Mouse (Mus musculus) stomach, postnatal 0 days (tissue): Measurements from ENCODE around the gene Nek8. TPM values are rescaled to one million over a fixed set of nuclear protein-coding genes. Genes with fewer than 3 reads are reported as not detected.
"Not testable (repeated sequence)": the region's sequence is repeated elsewhere in the genome, so short reads cannot be mapped to it uniquely, and the experiment has no call there.

ENCODE experiments used
- ATAC-seq: fragments of 200-750 bp; cut with Nextera tagmentation; 2 replicates; pipeline ENCODE4 v1.8.0; 2017; ENCODE audit not compliant: low FRiP score, low TSS enrichment
- DNase-seq: peaks from one replicate; pipeline ENCODE4 v3.0.0-alpha.2; 2016; ENCODE audit warnings: low spot score
- H3K27ac ChIP-seq: fragments of 300-500 bp; sonication (generic); replicated peaks from 2 replicates; pipeline ENCODE4 v1.5.1; 2014; ENCODE audit warnings: mild to moderate bottlenecking, control low read depth
- H3K27me3 ChIP-seq: fragments of 300-500 bp; sonication (generic); 2 replicates; pipeline ENCODE4 v1.6.1; 2014; ENCODE audit warnings: low read length; ENCODE audit not compliant: control insufficient read depth, insufficient read depth
- H3K36me3 ChIP-seq: fragments of 300-500 bp; sonication (generic); 2 replicates; pipeline ENCODE4 v1.6.1; 2014; ENCODE audit warnings: low read length, mixed read lengths; ENCODE audit not compliant: control insufficient read depth, insufficient read depth
- H3K4me1 ChIP-seq: fragments of 300-500 bp; sonication (generic); replicated peaks from 2 replicates; pipeline ENCODE4 v1.6.1; 2014; ENCODE audit warnings: antibody characterized with exemption; ENCODE audit not compliant: control insufficient read depth, insufficient read depth
- H3K4me2 ChIP-seq: fragments of 300-500 bp; sonication (generic); replicated peaks from 2 replicates; pipeline ENCODE4 v1.6.1; 2014; ENCODE audit warnings: low read depth, mild to moderate bottlenecking, control low read depth, moderate library complexity
- H3K4me3 ChIP-seq: fragments of 300-500 bp; sonication (generic); 2 replicates; pipeline ENCODE4 v1.5.1; 2014; ENCODE audit warnings: low read depth, low read length, control low read depth
- H3K9ac ChIP-seq: fragments of 300-500 bp; sonication (generic); 2 replicates; pipeline ENCODE4 v1.6.1; 2014; ENCODE audit warnings: mild to moderate bottlenecking, low read length, control low read depth, mixed read lengths
- H3K9me3 ChIP-seq: fragments of 300-500 bp; sonication (generic); 2 replicates; pipeline ENCODE4 v1.6.1; 2016; ENCODE audit warnings: low read length; ENCODE audit not compliant: control insufficient read depth
- CTCF ChIP-seq: IDR thresholded peaks from 2 replicates; pipeline ENCODE4 v1.5.1; 2016; ENCODE audit warnings: antibody characterized with exemption, low read depth, mild to moderate bottlenecking, moderate library complexity
- EP300 ChIP-seq: optimal IDR thresholded peaks from 2 replicates; pipeline ENCODE3; 2016; ENCODE audit warnings: antibody characterized with exemption
- WGBS: fragments of 180-500 bp; shearing (Covaris S2); extraction: QIAGEN DNeasy Blood & Tissue Kit; methylation state at CpG from one replicate; pipeline ENCODE4 v1.1.7; 2014; 5-methylcytosine and 5-hydroxymethylcytosine counted together
- polyA plus RNA-seq: library from polyadenylated mRNA; unstranded; fragments of >200 nt; fragmentation: Nextera tagmentation; extraction: Ambion mirVana; gene quantifications from 2 replicates; pipeline ENCODE4 v1.2.1, GENCODE M21; 2015

Nek8 gene
- polyA plus RNA-seq, 1 experiment from 2014 or later, result 6.4 TPM

GRCm38 (mm10) chr11:78194411-78195100 lies 18.1 kb upstream of the Nek8 start:
- Histone ChIP-seq H3K9ac (peak overlapping the region; percentile 50), H3K9me3 (no peaks in the 10 kb centered on the region), H3K4me3 (peak overlapping the region; percentile 55), H3K4me2 (peak overlapping the region; percentile 69), H3K27ac (0 out of 2 replicates have a peak overlapping the region, but pooled peaks have one; percentile 13), H3K27me3 (no peaks in the 10 kb centered on the region), H3K4me1 (no peaks in the 10 kb centered on the region), H3K36me3 (peaks cover 7% of the 10 kb centered on the region)
- 3% methylated on average over 30 of the region's 30 CpGs for WGBS
- DNase-seq, result peak; percentile 84
- TF ChIP-seq CTCF, result no peak
- no peak for TF ChIP-seq EP300
- ATAC-seq, result peak; percentile 80

- TF ChIP-seq EP300, result no peak
- no peak for TF ChIP-seq CTCF
- peak within 1 kb of the TSS; percentile 55 for H3K4me3 ChIP-seq
- no peaks in the 10 kb centered on the region for H3K27me3 ChIP-seq
- 48% methylated on average over 1 of the region's 1 CpGs for WGBS
- 0 out of 2 replicates have a peak within 1 kb of the TSS, but pooled peaks have one; percentile 5 for H3K9ac ChIP-seq
- DNase-seq, result no peak
- H3K36me3 ChIP-seq, result peaks cover 7% of the 10 kb centered on the region
- peak within 1 kb of the TSS; percentile 69 for H3K4me2 ChIP-seq
- 0 out of 2 replicates have a peak within 1 kb of the TSS, but pooled peaks have one; percentile 13 for H3K27ac ChIP-seq
- no peaks in the 10 kb centered on the region for H3K9me3 ChIP-seq
- no peak for ATAC-seq
- no peaks in the 10 kb centered on the region for H3K4me1 ChIP-seq
These were observed 16.6 kb upstream of the Nek8 start, which contains the start of gene Proca1 for GRCm38 (mm10) chr11:78193113-78193512. Gene Proca1 (plus strand): TSS chr11:78193392.

- H3K9ac ChIP-seq, result no peak overlapping the region; the same call in 1 of the 2 replicates
- H3K4me3 ChIP-seq, result no peak overlapping the region
- H3K27ac ChIP-seq, result no peak overlapping the region
- DNase-seq, result no peak
- WGBS, result 49% methylated on average over 6 of the region's 6 CpGs
- H3K4me2 ChIP-seq, result peak overlapping the region; percentile 88
- peaks cover 7% of the 10 kb centered on the region for H3K36me3 ChIP-seq
- H3K9me3 ChIP-seq, result no peaks in the 10 kb centered on the region
- TF ChIP-seq CTCF (no peak), EP300 (no peak)
- no peak for ATAC-seq
- H3K27me3 ChIP-seq, result no peaks in the 10 kb centered on the region
- no peaks in the 10 kb centered on the region for H3K4me1 ChIP-seq
These were observed 13.6 kb upstream of the Nek8 start for GRCm38 (mm10) chr11:78190041-78190440.

- TF ChIP-seq EP300 (no peak), CTCF (no peak)
- H3K9ac ChIP-seq, result peak overlapping the region; percentile 82
- under 1% methylated on average over 42 of the region's 42 CpGs for WGBS
- H3K4me1 ChIP-seq, result no peaks in the 10 kb centered on the region
- H3K27ac ChIP-seq, result peak overlapping the region; percentile 96
- no peaks in the 10 kb centered on the region for H3K27me3 ChIP-seq
- H3K4me3 ChIP-seq, result peak overlapping the region; percentile 72
- ATAC-seq, result peak; percentile 65
- H3K36me3 ChIP-seq, result peaks cover 7% of the 10 kb centered on the region
- peak overlapping the region; percentile 88 for H3K4me2 ChIP-seq
- H3K9me3 ChIP-seq, result no peaks in the 10 kb centered on the region
- DNase-seq, result peak; percentile 75
These were observed 13.0 kb upstream of the Nek8 start for GRCm38 (mm10) chr11:78189234-78190040.

GRCm38 (mm10) chr11:78188331-78189233 lies 12.1 kb upstream of the Nek8 start, which contains the start of gene Rab34:
Gene Rab34 (plus strand): TSS chr11:78188430.
- H3K36me3 ChIP-seq, result peaks cover 7% of the 10 kb centered on the region
- ATAC-seq, result peak; percentile 77
- H3K27me3 ChIP-seq, result no peaks in the 10 kb centered on the region
- peak within 1 kb of the TSS; percentile 88 for H3K4me2 ChIP-seq
- peak; percentile 77 for DNase-seq
- H3K4me3 ChIP-seq, result peak within 1 kb of the TSS; percentile 72
- under 1% methylated on average over 78 of the region's 80 CpGs for WGBS
- peak within 1 kb of the TSS; percentile 96 for H3K27ac ChIP-seq
- H3K9me3 ChIP-seq, result no peaks in the 10 kb centered on the region
- no peaks in the 10 kb centered on the region for H3K4me1 ChIP-seq
- H3K9ac ChIP-seq, result peak within 1 kb of the TSS; percentile 82
- TF ChIP-seq EP300 (no peak), CTCF (no peak; the same call in 1 of the 2 replicates)

- H3K36me3 ChIP-seq, ATAC-seq: not testable (repeated sequence)
These were observed 8.2 kb upstream of the Nek8 start for GRCm38 (mm10) chr11:78184702-78185101.

More at GRCm38 (mm10) chr11:78184702-78185101, 8.2 kb upstream of the Nek8 start:
- WGBS, result 91% methylated on average over 6 of the region's 6 CpGs
- H3K4me2 ChIP-seq, H3K27ac ChIP-seq, H3K27me3 ChIP-seq, H3K9me3 ChIP-seq, H3K4me1 ChIP-seq, H3K9ac ChIP-seq, H3K4me3 ChIP-seq, DNase-seq: not testable (repeated sequence)
